Mouse (Mus musculus) bone marrow macrophage, adult 2 months (primary cell): ENCODE data around the gene Ctrb1. TPM values are rescaled to one million over a fixed set of nuclear protein-coding genes. Genes with fewer than 3 reads are reported as not detected.

Experiments used
- H3K27ac ChIP-seq: 2 replicates; pipeline ENCODE4 v1.5.1; 2012; ENCODE audit warnings: low read depth, low read length; ENCODE audit not compliant: insufficient read depth
- H3K4me1 ChIP-seq: 2 replicates; pipeline ENCODE4 v1.6.1; 2012; ENCODE audit warnings: low read length; ENCODE audit not compliant: control insufficient read depth, insufficient read depth
- H3K4me3 ChIP-seq: 2 replicates; pipeline ENCODE4 v1.5.1; 2012; ENCODE audit warnings: mild to moderate bottlenecking, low read length, moderate library complexity; ENCODE audit not compliant: insufficient read depth
- CTCF ChIP-seq: IDR thresholded peaks from 2 replicates; pipeline ENCODE4 v1.5.1; 2012; ENCODE audit warnings: low read depth, mild to moderate bottlenecking, low read length, moderate library complexity
- POLR2A ChIP-seq: IDR thresholded peaks from 2 replicates; pipeline ENCODE4 v1.6.1; 2012; ENCODE audit warnings: mild to moderate bottlenecking, low read depth, low read length, borderline replicate concordance
- polyA plus RNA-seq: library from polyadenylated mRNA; stranded (reverse); fragments of >200 nt; gene quantifications from 2 replicates; pipeline ENCODE4 v1.2.4, GENCODE M21; 2012; ENCODE audit not compliant: missing spikeins, insufficient read depth, insufficient read length

The Ctrb1 gene
- polyA plus RNA-seq = not detected in 2 replicates

DNA sequence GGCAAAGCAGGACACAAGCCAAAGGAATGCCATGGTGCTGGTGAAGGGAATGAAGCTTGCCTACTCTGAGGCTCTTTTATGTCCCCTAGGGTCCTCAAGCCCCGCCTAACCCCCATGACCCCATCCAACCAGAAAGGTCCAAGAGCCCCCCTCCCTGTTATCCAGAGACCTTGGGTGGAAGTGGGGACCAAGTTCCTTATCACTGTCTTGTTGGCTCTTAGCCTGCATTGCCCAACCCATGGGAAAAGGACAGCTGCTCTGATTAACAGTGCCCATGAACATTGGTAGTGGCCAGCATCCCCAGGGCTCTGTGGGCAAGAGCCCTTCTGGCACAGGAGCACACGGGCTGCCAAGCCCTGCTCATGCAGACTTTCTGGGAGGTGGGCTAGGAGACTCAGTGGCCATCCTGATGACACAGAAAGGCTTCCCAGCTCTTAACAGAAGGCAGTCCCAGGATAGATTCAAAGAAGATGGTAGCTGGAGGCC is at the start of gene Ctrb1:
Gene Ctrb1, minus strand, starts transcription at position 51 of the 486 bp plus-strand sequence.
- Histone ChIP-seq H3K4me3 (no peak within 1 kb of the TSS), H3K27ac (no peak within 1 kb of the TSS)
- no peak for TF ChIP-seq CTCF
- TF ChIP-seq POLR2A = no peak

DNA sequence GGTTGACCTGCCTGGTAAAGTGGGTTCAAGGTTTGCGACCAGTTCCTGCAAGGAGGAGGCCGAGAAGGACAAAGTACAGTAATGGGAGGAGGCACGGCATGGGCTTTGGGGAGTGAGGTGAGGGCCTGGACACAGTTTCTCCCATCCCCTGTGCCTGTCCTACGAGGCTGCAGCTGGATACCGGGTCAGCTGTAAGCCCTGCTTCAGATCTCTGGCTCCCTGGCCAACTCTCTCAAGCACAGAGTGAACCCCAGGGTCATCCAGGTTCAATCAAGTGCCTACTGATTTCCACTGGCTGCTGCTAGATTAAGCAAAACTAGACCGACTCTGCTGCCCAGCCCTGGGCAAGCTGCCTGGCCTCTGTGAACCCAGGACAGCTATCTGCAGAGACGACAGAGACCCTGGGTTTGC is 49.5 kb upstream of the Ctrb1 start:
- H3K4me3 ChIP-seq = no peak overlapping the region
- peaks cover under 1% of the 10 kb centered on the region; the same call in 1 of the 2 replicates for H3K4me1 ChIP-seq
- H3K27ac ChIP-seq = no peak overlapping the region
- TF ChIP-seq CTCF (no peak), POLR2A (no peak)

More for the DNA sequence above, at the start of gene Ctrb1:
- H3K4me1 ChIP-seq = no peaks in the 10 kb centered on the region; the same call in 1 of the 2 replicates

DNA sequence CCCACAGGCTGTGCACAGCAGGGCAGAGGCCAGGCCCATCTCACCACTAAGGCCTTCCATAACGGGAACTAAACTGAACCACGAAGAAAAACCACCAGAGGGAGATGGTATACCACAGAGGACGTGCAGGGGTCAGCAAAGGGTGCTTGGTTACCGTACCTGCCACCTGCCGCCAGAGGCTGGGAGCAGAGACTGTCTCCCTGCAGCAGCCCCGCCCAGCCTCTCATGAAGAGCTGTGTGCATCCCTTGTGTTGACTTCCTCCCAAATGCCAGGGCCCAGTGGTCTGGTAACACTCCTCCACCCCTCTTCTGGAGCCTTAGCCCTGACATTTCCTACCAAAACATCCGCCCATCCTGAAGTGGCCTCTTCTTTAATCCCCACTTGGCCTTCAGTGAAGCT is 48.8 kb upstream of the Ctrb1 start:
- no peak overlapping the region for H3K4me3 ChIP-seq
- no peak overlapping the region for H3K27ac ChIP-seq
- no peak for TF ChIP-seq POLR2A
- no peak for TF ChIP-seq CTCF
- H3K4me1 ChIP-seq = no peaks in the 10 kb centered on the region

DNA sequence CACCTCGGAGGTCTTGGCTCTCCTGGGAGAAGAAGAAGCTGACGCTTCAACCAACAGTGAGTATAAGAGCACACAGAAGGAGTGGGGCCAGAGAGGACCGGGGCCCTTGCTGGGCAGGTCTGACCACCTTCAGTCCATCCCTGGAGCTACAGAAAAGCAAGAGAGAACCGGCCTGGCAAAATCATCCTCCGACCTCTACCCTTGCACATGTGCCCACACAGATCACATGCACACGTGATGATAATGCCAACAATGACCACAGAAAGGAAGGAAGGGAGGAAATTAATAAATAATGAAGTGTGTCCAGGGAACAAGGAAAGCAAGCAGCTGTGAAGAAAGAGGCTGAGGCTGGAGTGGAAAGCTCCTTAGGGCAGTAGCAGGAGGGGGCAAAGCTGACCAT is 48.1 kb upstream of the Ctrb1 start:
- no peak for TF ChIP-seq CTCF
- TF ChIP-seq POLR2A = no peak
- no peak overlapping the region for H3K4me3 ChIP-seq
- no peak overlapping the region for H3K27ac ChIP-seq
- H3K4me1 ChIP-seq = no peaks in the 10 kb centered on the region

DNA sequence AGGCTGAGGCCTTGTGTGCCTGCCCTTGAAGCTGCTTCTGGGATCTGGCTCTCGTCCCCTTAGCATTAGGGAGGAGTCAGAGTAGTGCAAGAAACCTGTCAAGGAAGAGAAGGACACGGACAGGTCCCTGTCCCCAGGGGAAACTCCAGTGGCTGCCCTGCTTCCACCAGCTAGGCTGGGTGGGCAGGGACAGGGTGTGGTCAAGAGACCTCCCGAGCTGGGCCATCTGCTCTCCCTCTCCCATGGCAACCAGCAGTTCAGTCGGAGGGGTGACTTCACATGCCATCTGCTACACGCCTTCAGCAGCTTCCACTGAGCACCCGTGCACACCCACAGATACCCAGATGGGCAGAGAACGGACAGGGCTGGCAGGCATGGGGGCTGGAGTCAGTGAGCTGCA is 45.5 kb upstream of the Ctrb1 start:
- Histone ChIP-seq H3K4me3 (no peak overlapping the region), H3K27ac (no peak overlapping the region), H3K4me1 (0 out of 2 replicates have a peak, but pooled peaks cover 2% of the 10 kb centered on the region)
- TF ChIP-seq CTCF (no peak), POLR2A (no peak)

DNA sequence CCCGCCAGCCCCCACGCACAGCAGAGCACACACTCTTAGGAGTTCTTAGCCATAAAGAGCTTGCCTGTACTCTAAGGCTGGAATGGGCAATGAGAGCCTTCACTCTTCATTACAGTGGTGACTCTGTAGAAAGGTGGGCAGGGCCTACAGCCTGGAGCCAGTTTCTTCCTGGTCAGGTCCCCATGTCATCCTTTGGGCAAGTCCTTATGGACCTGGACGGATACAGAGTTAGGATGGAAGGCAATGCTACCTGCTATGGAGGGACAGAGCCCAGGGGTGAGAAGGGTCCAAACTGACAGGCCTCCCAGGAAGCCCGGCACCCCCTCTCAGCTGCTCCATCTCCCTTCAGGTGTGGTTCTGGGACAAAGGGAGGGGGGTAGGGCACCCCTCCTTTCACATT is 45.0 kb upstream of the Ctrb1 start:
- Histone ChIP-seq H3K4me3 (no peak overlapping the region), H3K27ac (no peak overlapping the region), H3K4me1 (0 out of 2 replicates have a peak, but pooled peaks cover 2% of the 10 kb centered on the region)
- TF ChIP-seq POLR2A = no peak
- no peak for TF ChIP-seq CTCF

DNA sequence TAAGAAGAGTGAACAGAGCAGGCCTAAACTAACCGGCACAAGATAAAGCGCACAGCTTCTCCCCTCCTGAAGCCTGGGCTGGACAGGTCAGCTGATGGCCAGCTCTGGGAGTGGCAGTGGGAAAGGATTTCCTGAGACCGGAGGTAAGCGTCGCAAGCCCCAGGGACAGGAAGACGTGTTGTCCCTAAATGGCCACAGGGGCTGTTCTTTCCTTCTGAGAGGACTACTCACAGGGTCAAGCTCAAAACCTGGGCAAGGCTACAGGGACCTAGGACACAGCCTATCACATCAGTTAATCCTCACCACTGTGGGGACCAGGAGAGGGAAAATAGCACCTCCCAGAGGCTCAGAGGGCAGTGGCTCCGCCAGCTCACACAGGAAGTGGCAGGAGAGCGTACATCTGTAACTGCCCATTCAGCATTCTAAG is 44.5 kb upstream of the Ctrb1 start:
- no peak overlapping the region for H3K4me3 ChIP-seq
- no peak overlapping the region for H3K27ac ChIP-seq
- 0 out of 2 replicates have a peak, but pooled peaks cover 2% of the 10 kb centered on the region for H3K4me1 ChIP-seq
- no peak for TF ChIP-seq CTCF

DNA sequence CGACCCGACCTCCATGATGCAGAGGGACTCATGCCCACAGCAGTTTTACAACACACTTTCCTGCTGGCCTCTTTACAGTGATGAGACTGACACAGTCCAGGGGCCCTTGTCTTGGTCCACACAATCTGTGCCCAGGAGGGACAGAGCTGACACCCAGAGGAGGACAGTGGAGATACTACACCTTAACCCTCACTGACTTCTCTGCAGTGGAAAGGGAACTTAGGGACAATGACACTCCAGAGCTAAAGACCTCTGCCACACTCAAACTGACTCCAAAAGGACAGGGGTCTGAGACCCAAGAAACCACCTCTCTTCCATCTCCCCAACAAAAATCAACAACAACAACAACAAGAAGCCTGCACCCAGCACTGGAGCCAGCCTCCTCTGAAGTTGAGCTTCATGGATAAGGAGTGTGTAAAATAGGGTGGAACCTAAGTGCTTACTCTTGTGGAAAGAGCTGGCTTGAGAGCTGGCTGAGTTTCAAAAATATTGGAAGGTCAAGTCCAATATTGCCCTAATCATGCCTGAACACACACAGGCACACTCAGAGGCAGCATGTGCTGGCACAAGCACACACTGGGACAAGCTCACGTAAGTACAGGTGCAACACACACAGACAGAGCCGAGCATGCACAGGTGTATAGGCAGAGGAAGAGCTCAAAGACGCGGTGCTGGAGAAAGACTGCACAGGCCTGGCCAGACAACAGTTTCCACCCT is 43.6 kb upstream of the Ctrb1 start:
- Histone ChIP-seq H3K4me3 (no peak overlapping the region), H3K27ac (no peak overlapping the region), H3K4me1 (0 out of 2 replicates have a peak, but pooled peaks cover 2% of the 10 kb centered on the region)
- TF ChIP-seq CTCF (no peak), POLR2A (no peak)

DNA sequence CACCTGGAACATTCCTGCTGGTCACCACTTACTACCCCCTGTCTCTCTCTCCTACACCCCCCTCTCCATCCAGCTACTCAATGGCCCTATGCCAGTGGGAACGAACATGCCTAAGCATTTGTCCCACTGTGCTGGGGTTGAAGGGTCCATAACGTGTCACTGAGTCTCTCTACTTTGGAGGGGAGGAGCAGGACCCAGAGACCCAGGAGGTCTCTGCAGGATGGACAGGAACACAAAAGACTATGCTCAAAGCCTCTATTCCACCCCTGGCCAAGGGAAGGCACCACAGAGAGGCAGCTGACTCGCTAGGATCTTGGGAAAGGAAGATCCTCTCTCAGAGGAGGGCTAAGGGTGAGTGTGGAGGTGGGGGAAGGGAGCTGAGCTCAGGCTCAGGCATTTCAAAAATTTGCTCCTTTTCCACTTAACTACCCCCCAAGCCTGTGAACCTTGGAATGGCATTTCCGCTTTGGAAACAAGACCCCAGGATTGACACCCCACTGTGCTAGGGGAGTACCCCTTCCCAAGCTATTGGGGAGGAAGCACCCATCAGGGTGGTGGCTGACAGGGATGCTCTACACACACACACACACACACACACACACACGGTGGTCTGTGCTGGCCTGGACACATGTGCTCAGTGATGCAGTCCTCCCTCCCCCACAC is 42.9 kb upstream of the Ctrb1 start:
- no peak overlapping the region for H3K4me3 ChIP-seq
- H3K4me1 ChIP-seq = 0 out of 2 replicates have a peak, but pooled peaks cover 2% of the 10 kb centered on the region
- no peak for TF ChIP-seq CTCF
- TF ChIP-seq POLR2A = no peak
- H3K27ac ChIP-seq = no peak overlapping the region

DNA sequence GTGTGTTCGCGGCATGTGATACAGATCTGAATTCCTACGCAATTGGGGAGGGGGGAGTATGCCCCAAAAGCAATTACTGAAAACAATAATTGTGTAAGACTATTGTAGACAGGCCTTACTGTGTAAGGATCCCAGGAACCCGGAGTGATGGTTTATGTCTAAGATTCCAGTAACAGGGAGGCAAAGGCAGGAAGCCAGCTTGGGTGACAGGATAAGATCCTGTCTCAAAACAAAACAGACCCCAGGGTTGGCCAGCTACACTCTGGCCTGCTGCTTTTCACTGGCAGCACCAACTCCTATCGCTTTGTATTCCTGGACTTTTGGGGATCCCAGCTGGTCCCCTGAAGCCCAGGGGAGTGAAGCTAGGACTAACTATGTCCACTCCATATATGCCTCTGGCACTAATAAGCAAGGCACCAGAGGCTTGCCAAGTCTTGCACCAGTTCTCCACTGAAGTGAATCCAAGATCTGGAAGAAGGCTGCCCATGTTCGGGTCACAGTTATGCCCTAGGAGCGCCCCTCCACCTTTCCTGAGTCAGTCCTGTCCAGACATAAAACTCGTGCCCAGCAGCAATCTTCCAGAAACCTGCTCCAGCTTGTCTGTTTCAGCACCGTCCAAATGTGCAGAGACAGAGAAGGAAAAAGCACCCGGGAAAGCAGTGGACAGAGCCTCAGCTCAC is 41.7 kb upstream of the Ctrb1 start:
- TF ChIP-seq POLR2A = no peak
- no peak for TF ChIP-seq CTCF
- peak overlapping the region; percentile 39 for H3K4me3 ChIP-seq
- 0 out of 2 replicates have a peak, but pooled peaks cover 2% of the 10 kb centered on the region for H3K4me1 ChIP-seq
- H3K27ac ChIP-seq = no peak overlapping the region
